Mouse (Mus musculus): ENCODE measurements around the gene Ninl. TPM values are rescaled to one million over a fixed set of nuclear protein-coding genes. Genes with fewer than 3 reads are reported as not detected.

The Ninl gene
- polyA plus RNA-seq, 1 experiment from 2014 or later: 5.0 TPM

Other genes with a start within 250 kb of the Ninl start
- 102 and 105 TPM in 2 replicates for gene Abhd12, start 134.6 kb downstream of the Ninl start, polyA plus RNA-seq (2014; fragmentation: Nextera tagmentation; extraction: Ambion mirVana)
- 19.2 and 21.3 TPM in 2 replicates for gene Gins1, start 134.0 kb downstream of the Ninl start, polyA plus RNA-seq (2014; fragmentation: Nextera tagmentation; extraction: Ambion mirVana)
- 33.5 and 38.0 TPM in 2 replicates for gene Nanp, start within 50 bp of the Ninl start, polyA plus RNA-seq (2014; fragmentation: Nextera tagmentation; extraction: Ambion mirVana)
- gene Gm14151, start 53.0 kb upstream of the Ninl start, polyA plus RNA-seq (2014; fragmentation: Nextera tagmentation; extraction: Ambion mirVana): not detected in 2 replicates
- not detected in 2 replicates for gene Gm14147, start 58.9 kb upstream of the Ninl start, polyA plus RNA-seq (2014; fragmentation: Nextera tagmentation; extraction: Ambion mirVana)